Mouse (Mus musculus) lung, postnatal 0 days (tissue): ENCODE data around the gene Atxn7l1. TPM values are rescaled to one million over a fixed set of nuclear protein-coding genes. Genes with fewer than 3 reads are reported as not detected.
A peak's percentile ranks its signal among the peaks of the same experiment; 100 is the strongest.

Source experiments
- ATAC-seq: fragments of 200-750 bp; cut with Nextera tagmentation; 2 replicates; pipeline ENCODE4 v1.8.0; 2017; ENCODE audit warnings: moderate library complexity
- DNase-seq: peaks from one replicate; pipeline ENCODE4 v3.0.0-alpha.2; 2016; ENCODE audit warnings: low spot score
- H3K27ac ChIP-seq: fragments of 300-500 bp; sonication (generic); 2 replicates; pipeline ENCODE4 v1.5.1; 2014; ENCODE audit warnings: antibody characterized with exemption, mild to moderate bottlenecking, low read length, mixed read lengths
- H3K27me3 ChIP-seq: fragments of 300-500 bp; sonication (generic); replicated peaks from 2 replicates; pipeline ENCODE4 v1.6.1; 2014; ENCODE audit warnings: low read length, mixed read lengths; ENCODE audit not compliant: insufficient read depth
- H3K36me3 ChIP-seq: fragments of 300-500 bp; sonication (generic); 2 replicates; pipeline ENCODE4 v1.6.1; 2014; ENCODE audit warnings: low read length, mixed read lengths; ENCODE audit not compliant: insufficient read depth
- H3K4me1 ChIP-seq: fragments of 300-500 bp; sonication (generic); 2 replicates; pipeline ENCODE4 v1.6.1; 2014; ENCODE audit warnings: antibody characterized with exemption, low read depth, low read length, mixed read lengths; ENCODE audit not compliant: insufficient read depth
- H3K4me2 ChIP-seq: fragments of 300-500 bp; sonication (generic); replicated peaks from 2 replicates; pipeline ENCODE4 v1.6.1; 2014; ENCODE audit warnings: low read depth, mild to moderate bottlenecking, low read length, moderate library complexity, mixed read lengths
- H3K4me3 ChIP-seq: fragments of 300-500 bp; sonication (generic); 2 replicates; pipeline ENCODE4 v1.5.1; 2014; ENCODE audit warnings: low read depth, low read length
- H3K9ac ChIP-seq: fragments of 300-500 bp; sonication (generic); replicated peaks from 2 replicates; pipeline ENCODE4 v1.6.1; 2014; ENCODE audit warnings: low read depth, mild to moderate bottlenecking
- H3K9me3 ChIP-seq: fragments of 300-500 bp; sonication (generic); 2 replicates; pipeline ENCODE4 v1.6.1; 2016; ENCODE audit warnings: low read length, mixed read lengths
- CTCF ChIP-seq: IDR thresholded peaks from 2 replicates; pipeline ENCODE4 v1.5.1; 2016; ENCODE audit warnings: antibody characterized with exemption, mild to moderate bottlenecking
- EP300 ChIP-seq: IDR thresholded peaks from 2 replicates; pipeline ENCODE4 v1.6.1; 2016; ENCODE audit warnings: antibody characterized with exemption, mild to moderate bottlenecking, control low read depth
- WGBS: fragments of 180-500 bp; shearing (Covaris S2); extraction: QIAGEN DNeasy Blood & Tissue Kit; methylation state at CpG from one replicate; pipeline ENCODE4 v1.1.7; 2014; 5-methylcytosine and 5-hydroxymethylcytosine counted together
- polyA plus RNA-seq: library from polyadenylated mRNA; unstranded; fragments of >200 nt; fragmentation: Nextera tagmentation; extraction: Ambion mirVana; gene quantifications from 2 replicates; pipeline ENCODE4 v1.2.1, GENCODE M21; 2015

Gene Atxn7l1
- polyA plus RNA-seq, 1 experiment from 2014 or later = 10.2 TPM

- Histone ChIP-seq H3K9ac (no peak overlapping the region), H3K4me3 (no peak overlapping the region), H3K4me1 (no peaks in the 10 kb centered on the region), H3K9me3 (no peaks in the 10 kb centered on the region), H3K36me3 (no peaks in the 10 kb centered on the region), H3K27me3 (no peaks in the 10 kb centered on the region), H3K27ac (no peak overlapping the region), H3K4me2 (no peak overlapping the region)
- no peak for ATAC-seq
- no peak for DNase-seq
- 80% methylated on average over 5 of the region's 5 CpGs for WGBS
- TF ChIP-seq CTCF = no peak
- TF ChIP-seq EP300 = no peak
Observed at GRCm38 (mm10) chr12:33237108-33237507, 89.6 kb downstream of the Atxn7l1 start.

GRCm38 (mm10) chr12:33242679-33243078 is 95.2 kb downstream of the Atxn7l1 start:
- no peak overlapping the region for H3K27ac ChIP-seq
- H3K4me1 ChIP-seq = peaks cover 7% of the 10 kb centered on the region; the same call in 1 of the 2 replicates
- no peak overlapping the region for H3K4me2 ChIP-seq
- H3K9ac ChIP-seq = no peak overlapping the region
- no peak for ATAC-seq
- DNase-seq = no peak
- H3K9me3 ChIP-seq = no peaks in the 10 kb centered on the region
- no peaks in the 10 kb centered on the region for H3K36me3 ChIP-seq
- no peak overlapping the region for H3K4me3 ChIP-seq
- TF ChIP-seq CTCF = no peak
- no peak for TF ChIP-seq EP300
- 89% methylated on average over 8 of the region's 8 CpGs for WGBS
- H3K27me3 ChIP-seq = no peaks in the 10 kb centered on the region

- TF ChIP-seq EP300 = no peak
- no peak for TF ChIP-seq CTCF
- no peak overlapping the region for H3K4me3 ChIP-seq
- peak; percentile 11 for DNase-seq
- peaks cover 7% of the 10 kb centered on the region; the same call in 1 of the 2 replicates for H3K4me1 ChIP-seq
- peak; percentile 16; the same call in 1 of the 2 replicates for ATAC-seq
- H3K4me2 ChIP-seq = no peak overlapping the region
- H3K9me3 ChIP-seq = no peaks in the 10 kb centered on the region
- H3K27ac ChIP-seq = no peak overlapping the region
- no peaks in the 10 kb centered on the region for H3K27me3 ChIP-seq
- WGBS = 41% methylated on average over 15 of the region's 15 CpGs
- H3K36me3 ChIP-seq = no peaks in the 10 kb centered on the region
- H3K9ac ChIP-seq = no peak overlapping the region
Observed at GRCm38 (mm10) chr12:33244132-33244875, 96.8 kb downstream of the Atxn7l1 start.

GRCm38 (mm10) chr12:33245455-33245854 is 98.0 kb downstream of the Atxn7l1 start:
- H3K4me2 ChIP-seq = no peak overlapping the region
- H3K4me1 ChIP-seq = peaks cover 7% of the 10 kb centered on the region; the same call in 1 of the 2 replicates
- no peaks in the 10 kb centered on the region for H3K9me3 ChIP-seq
- H3K27me3 ChIP-seq = no peaks in the 10 kb centered on the region
- peak; percentile 75 for ATAC-seq
- 42% methylated on average over 4 of the region's 4 CpGs for WGBS
- peak; percentile 64 for DNase-seq
- TF ChIP-seq CTCF (no peak), EP300 (no peak)
- no peaks in the 10 kb centered on the region for H3K36me3 ChIP-seq
- H3K9ac ChIP-seq = no peak overlapping the region
- no peak overlapping the region for H3K4me3 ChIP-seq
- no peak overlapping the region for H3K27ac ChIP-seq

- peaks cover 7% of the 10 kb centered on the region; the same call in 1 of the 2 replicates for H3K4me1 ChIP-seq
- no peak overlapping the region for H3K4me2 ChIP-seq
- no peaks in the 10 kb centered on the region for H3K27me3 ChIP-seq
- no peak for TF ChIP-seq EP300
- TF ChIP-seq CTCF = no peak
- no peak overlapping the region for H3K4me3 ChIP-seq
- WGBS = 61% methylated on average over 8 of the region's 8 CpGs
- H3K36me3 ChIP-seq = no peaks in the 10 kb centered on the region
- no peak overlapping the region for H3K27ac ChIP-seq
- no peak for ATAC-seq
- H3K9me3 ChIP-seq = no peaks in the 10 kb centered on the region
- H3K9ac ChIP-seq = no peak overlapping the region
- no peak for DNase-seq
Observed at GRCm38 (mm10) chr12:33246878-33247277, 99.4 kb downstream of the Atxn7l1 start.

- no peak for TF ChIP-seq CTCF
- TF ChIP-seq EP300 = no peak
- ATAC-seq = no peak
- no peak for DNase-seq
- WGBS = 80% methylated on average over 6 of the region's 6 CpGs
- Histone ChIP-seq H3K9ac (no peak overlapping the region), H3K27me3 (no peaks in the 10 kb centered on the region), H3K4me3 (no peak overlapping the region), H3K27ac (no peak overlapping the region), H3K9me3 (no peaks in the 10 kb centered on the region), H3K36me3 (no peaks in the 10 kb centered on the region), H3K4me2 (no peak overlapping the region), H3K4me1 (peaks cover 7% of the 10 kb centered on the region; the same call in 1 of the 2 replicates)
Observed at GRCm38 (mm10) chr12:33250197-33250596, 102.7 kb downstream of the Atxn7l1 start.
